Mouse (Mus musculus) forebrain, embryonic 13.5 days (tissue): Measurements from ENCODE around the gene Mkln1. TPM values are rescaled to one million over a fixed set of nuclear protein-coding genes. Genes with fewer than 3 reads are reported as not detected.

Experiments used
- ATAC-seq: fragments of 200-750 bp; cut with Nextera tagmentation; 2 replicates; pipeline ENCODE4 v1.8.0; 2017
- H3K27ac ChIP-seq: fragments of 300-500 bp; sonication (generic); 2 replicates; pipeline ENCODE4 v1.5.1; 2015; ENCODE audit warnings: inconsistent platforms, mild to moderate bottlenecking, moderate library complexity
- H3K27me3 ChIP-seq: fragments of 300-500 bp; sonication (generic); 2 replicates; pipeline ENCODE4 v1.6.1; 2015; ENCODE audit warnings: mild to moderate bottlenecking, inconsistent platforms
- H3K36me3 ChIP-seq: fragments of 300-500 bp; sonication (generic); 2 replicates; pipeline ENCODE4 v1.6.1; 2015; ENCODE audit warnings: mild to moderate bottlenecking, inconsistent platforms; ENCODE audit not compliant: poor library complexity, severe bottlenecking
- H3K4me1 ChIP-seq: fragments of 300-500 bp; sonication (generic); 2 replicates; pipeline ENCODE4 v1.6.1; 2015; ENCODE audit warnings: inconsistent platforms
- H3K4me2 ChIP-seq: fragments of 300-500 bp; sonication (generic); 2 replicates; pipeline ENCODE4 v1.6.1; 2015; ENCODE audit warnings: inconsistent platforms, mild to moderate bottlenecking, moderate library complexity
- H3K4me3 ChIP-seq: fragments of 300-500 bp; sonication (generic); 2 replicates; pipeline ENCODE4 v1.5.1; 2015; ENCODE audit warnings: mild to moderate bottlenecking, inconsistent platforms
- H3K9ac ChIP-seq: fragments of 300-500 bp; sonication (generic); 2 replicates; pipeline ENCODE4 v1.6.1; 2015; ENCODE audit warnings: mild to moderate bottlenecking, inconsistent platforms
- H3K9me3 ChIP-seq: fragments of 300-500 bp; sonication (generic); replicated peaks from 2 replicates; pipeline ENCODE4 v1.6.1; 2016; ENCODE audit warnings: inconsistent platforms
- WGBS: fragments of 180-500 bp; shearing (Covaris S2); methylation state at CpG from one replicate; pipeline ENCODE4 v1.1.7; 2015; 5-methylcytosine and 5-hydroxymethylcytosine counted together
- polyA plus RNA-seq: library from polyadenylated mRNA; unstranded; fragments of >200 nt; fragmentation: Nextera tagmentation; extraction: Ambion mirVana; gene quantifications from 2 replicates; pipeline ENCODE4 v1.2.1, GENCODE M21; 2015

The Mkln1 gene
- 156 and 182 TPM in 2 replicates for polyA plus RNA-seq

GRCm38 (mm10) chr6:31398431-31399205 is at the start of gene Mkln1:
Gene Mkln1 (plus strand): TSS chr6:31398735.
- peak within 1 kb of the TSS; percentile 93 for H3K27ac ChIP-seq
- peaks cover 36% of the 10 kb centered on the region for H3K4me1 ChIP-seq
- peak within 1 kb of the TSS; percentile 97 for H3K4me3 ChIP-seq
- H3K27me3 ChIP-seq: no peaks in the 10 kb centered on the region
- WGBS: under 1% methylated on average over 58 of the region's 65 CpGs
- peak; percentile 99 for ATAC-seq
- H3K36me3 ChIP-seq: no peaks in the 10 kb centered on the region
- peak within 1 kb of the TSS; percentile 98 for H3K9ac ChIP-seq
- H3K4me2 ChIP-seq: peak within 1 kb of the TSS; percentile 96
- no peaks in the 10 kb centered on the region for H3K9me3 ChIP-seq

- ATAC-seq: no peak
- no peaks in the 10 kb centered on the region for H3K27me3 ChIP-seq
- H3K27ac ChIP-seq: no peak overlapping the region
- no peak overlapping the region for H3K4me3 ChIP-seq
- WGBS: 80% methylated on average over 26 of the region's 26 CpGs
- no peaks in the 10 kb centered on the region for H3K36me3 ChIP-seq
- no peaks in the 10 kb centered on the region for H3K9me3 ChIP-seq
- H3K9ac ChIP-seq: no peak overlapping the region
- no peak overlapping the region for H3K4me2 ChIP-seq
- H3K4me1 ChIP-seq: no peaks in the 10 kb centered on the region; the same call in 1 of the 2 replicates
Observed at GRCm38 (mm10) chr6:31356444-31357191, 41.9 kb upstream of the Mkln1 start.

GRCm38 (mm10) chr6:31357286-31357685 is 41.2 kb upstream of the Mkln1 start:
- Histone ChIP-seq H3K4me1 (no peaks in the 10 kb centered on the region; the same call in 1 of the 2 replicates), H3K27me3 (no peaks in the 10 kb centered on the region), H3K9me3 (no peaks in the 10 kb centered on the region), H3K4me2 (no peak overlapping the region), H3K27ac (no peak overlapping the region), H3K36me3 (no peaks in the 10 kb centered on the region), H3K4me3 (no peak overlapping the region), H3K9ac (no peak overlapping the region)
- ATAC-seq: peak; percentile 68; the same call in 1 of the 2 replicates
- WGBS: 57% methylated on average over 4 of the region's 4 CpGs

GRCm38 (mm10) chr6:31362617-31363016 is 35.9 kb upstream of the Mkln1 start:
- Histone ChIP-seq H3K4me3 (no peak overlapping the region), H3K36me3 (no peaks in the 10 kb centered on the region), H3K9me3 (no peaks in the 10 kb centered on the region), H3K4me2 (no peak overlapping the region), H3K9ac (no peak overlapping the region), H3K27me3 (no peaks in the 10 kb centered on the region), H3K27ac (no peak overlapping the region), H3K4me1 (no peaks in the 10 kb centered on the region)
- ATAC-seq: no peak
- 70% methylated on average over 11 of the region's 11 CpGs for WGBS

- H3K9ac ChIP-seq: no peak overlapping the region
- no peaks in the 10 kb centered on the region for H3K4me1 ChIP-seq
- H3K27me3 ChIP-seq: no peaks in the 10 kb centered on the region
- no peak overlapping the region for H3K27ac ChIP-seq
- no peaks in the 10 kb centered on the region for H3K36me3 ChIP-seq
- no peaks in the 10 kb centered on the region for H3K9me3 ChIP-seq
- no peak overlapping the region for H3K4me3 ChIP-seq
- ATAC-seq: no peak
- H3K4me2 ChIP-seq: no peak overlapping the region
- 95% methylated on average over 3 of the region's 3 CpGs for WGBS
Observed at GRCm38 (mm10) chr6:31364399-31364798, 34.1 kb upstream of the Mkln1 start.

- no peak overlapping the region for H3K27ac ChIP-seq
- ATAC-seq: no peak
- no peaks in the 10 kb centered on the region for H3K27me3 ChIP-seq
- no peak overlapping the region for H3K4me3 ChIP-seq
- H3K4me2 ChIP-seq: no peak overlapping the region
- H3K9me3 ChIP-seq: no peaks in the 10 kb centered on the region
- H3K4me1 ChIP-seq: no peaks in the 10 kb centered on the region
- no peaks in the 10 kb centered on the region for H3K36me3 ChIP-seq
- H3K9ac ChIP-seq: no peak overlapping the region
- 83% methylated on average over 10 of the region's 10 CpGs for WGBS
Observed at GRCm38 (mm10) chr6:31367947-31368346, 30.6 kb upstream of the Mkln1 start.

- Histone ChIP-seq H3K4me1 (no peaks in the 10 kb centered on the region), H3K9ac (no peak overlapping the region), H3K36me3 (no peaks in the 10 kb centered on the region), H3K4me2 (no peak overlapping the region), H3K27ac (no peak overlapping the region), H3K9me3 (no peaks in the 10 kb centered on the region), H3K4me3 (no peak overlapping the region), H3K27me3 (no peaks in the 10 kb centered on the region)
- WGBS: 59% methylated on average over 1 of the region's 1 CpGs
- no peak for ATAC-seq
Observed at GRCm38 (mm10) chr6:31368559-31368958, 30.0 kb upstream of the Mkln1 start.

- no peak for ATAC-seq
- Histone ChIP-seq H3K9ac (no peak overlapping the region), H3K9me3 (no peaks in the 10 kb centered on the region), H3K27me3 (no peaks in the 10 kb centered on the region), H3K4me3 (no peak overlapping the region), H3K27ac (no peak overlapping the region), H3K36me3 (no peaks in the 10 kb centered on the region), H3K4me2 (no peak overlapping the region), H3K4me1 (no peaks in the 10 kb centered on the region)
- WGBS: 77% methylated on average over 3 of the region's 3 CpGs
Observed at GRCm38 (mm10) chr6:31369875-31370274, 28.7 kb upstream of the Mkln1 start.

GRCm38 (mm10) chr6:31370550-31371061 is 27.9 kb upstream of the Mkln1 start:
- H3K27ac ChIP-seq: no peak overlapping the region
- ATAC-seq: no peak
- no peaks in the 10 kb centered on the region for H3K36me3 ChIP-seq
- H3K4me1 ChIP-seq: no peaks in the 10 kb centered on the region
- WGBS: 41% methylated on average over 14 of the region's 14 CpGs
- no peaks in the 10 kb centered on the region for H3K9me3 ChIP-seq
- H3K27me3 ChIP-seq: no peaks in the 10 kb centered on the region
- no peak overlapping the region; the same call in 1 of the 2 replicates for H3K9ac ChIP-seq
- no peak overlapping the region for H3K4me2 ChIP-seq
- H3K4me3 ChIP-seq: no peak overlapping the region

- WGBS: 80% methylated on average over 3 of the region's 3 CpGs
- Histone ChIP-seq H3K27me3 (no peaks in the 10 kb centered on the region), H3K9ac (no peak overlapping the region), H3K4me1 (no peaks in the 10 kb centered on the region), H3K4me2 (no peak overlapping the region), H3K9me3 (no peaks in the 10 kb centered on the region), H3K27ac (no peak overlapping the region), H3K36me3 (no peaks in the 10 kb centered on the region), H3K4me3 (no peak overlapping the region)
- ATAC-seq: no peak
Observed at GRCm38 (mm10) chr6:31371140-31371539, 27.4 kb upstream of the Mkln1 start.

- H3K27me3 ChIP-seq: no peaks in the 10 kb centered on the region
- 56% methylated on average over 3 of the region's 3 CpGs for WGBS
Observed at GRCm38 (mm10) chr6:31372620-31373019, 25.9 kb upstream of the Mkln1 start.

GRCm38 (mm10) chr6:31373084-31373673 is 25.4 kb upstream of the Mkln1 start:
- Histone ChIP-seq H3K4me1 (no peaks in the 10 kb centered on the region), H3K9ac (no peak overlapping the region), H3K27ac (no peak overlapping the region), H3K27me3 (no peaks in the 10 kb centered on the region), H3K4me2 (no peak overlapping the region), H3K36me3 (no peaks in the 10 kb centered on the region), H3K4me3 (no peak overlapping the region), H3K9me3 (no peaks in the 10 kb centered on the region)
- 92% methylated on average over 6 of the region's 6 CpGs for WGBS
- no peak for ATAC-seq

More at GRCm38 (mm10) chr6:31372620-31373019, 25.9 kb upstream of the Mkln1 start:
- H3K9me3 ChIP-seq: no peaks in the 10 kb centered on the region
- H3K4me2 ChIP-seq: no peak overlapping the region
- no peak for ATAC-seq
- H3K4me1 ChIP-seq: no peaks in the 10 kb centered on the region
- no peak overlapping the region for H3K27ac ChIP-seq
- H3K4me3 ChIP-seq: no peak overlapping the region
- H3K9ac ChIP-seq: no peak overlapping the region
- H3K36me3 ChIP-seq: no peaks in the 10 kb centered on the region
